Mouse (Mus musculus) intestine, embryonic 16.5 days (tissue): ENCODE measurements around the gene Dnah8. TPM values are rescaled to one million over a fixed set of nuclear protein-coding genes. Genes with fewer than 3 reads are reported as not detected.

Source experiments
- ATAC-seq: fragments of 200-750 bp; cut with Nextera tagmentation; 2 replicates; pipeline ENCODE4 v1.8.0; 2017; ENCODE audit warnings: moderate TSS enrichment, moderate library complexity
- H3K27ac ChIP-seq: fragments of 300-500 bp; sonication (generic); 2 replicates; pipeline ENCODE4 v1.5.1; 2014; ENCODE audit warnings: mild to moderate bottlenecking, low read length
- H3K27me3 ChIP-seq: fragments of 300-500 bp; sonication (generic); replicated peaks from 2 replicates; pipeline ENCODE4 v1.6.1; 2014; ENCODE audit warnings: low read length, control low read depth, mixed read lengths; ENCODE audit not compliant: control insufficient read depth, insufficient read depth
- H3K36me3 ChIP-seq: fragments of 300-500 bp; sonication (generic); 2 replicates; pipeline ENCODE4 v1.6.1; 2014; ENCODE audit warnings: low read length, control low read depth; ENCODE audit not compliant: control insufficient read depth, insufficient read depth
- H3K4me1 ChIP-seq: fragments of 300-500 bp; sonication (generic); 2 replicates; pipeline ENCODE4 v1.6.1; 2014; ENCODE audit warnings: low read length, control low read depth, mixed read lengths; ENCODE audit not compliant: control insufficient read depth, insufficient read depth
- H3K4me2 ChIP-seq: fragments of 300-500 bp; sonication (generic); 2 replicates; pipeline ENCODE4 v1.6.1; 2014; ENCODE audit warnings: low read depth, low read length, control low read depth
- H3K4me3 ChIP-seq: fragments of 300-500 bp; sonication (generic); 2 replicates; pipeline ENCODE4 v1.5.1; 2014; ENCODE audit warnings: mild to moderate bottlenecking, low read length
- H3K9ac ChIP-seq: fragments of 300-500 bp; sonication (generic); 2 replicates; pipeline ENCODE4 v1.6.1; 2014; ENCODE audit warnings: low read depth, low read length
- H3K9me3 ChIP-seq: fragments of 300-500 bp; sonication (generic); 2 replicates; pipeline ENCODE4 v1.6.1; 2016; ENCODE audit warnings: low read length, control low read depth; ENCODE audit not compliant: control insufficient read depth
- WGBS: fragments of 180-500 bp; shearing (Covaris S2); extraction: QIAGEN DNeasy Blood & Tissue Kit; methylation state at CpG from one replicate; pipeline ENCODE4 v1.1.7; 2014; 5-methylcytosine and 5-hydroxymethylcytosine counted together
- polyA plus RNA-seq: library from polyadenylated mRNA; unstranded; fragments of >200 nt; fragmentation: Nextera tagmentation; extraction: Ambion mirVana; gene quantifications from 2 replicates; pipeline ENCODE4 v1.2.1, GENCODE M21; 2015

Gene Dnah8
- polyA plus RNA-seq, 1 experiment from 2014 or later, result 0.79 TPM

- H3K27me3 ChIP-seq, result no peaks in the 10 kb centered on the region
- no peak overlapping the region for H3K9ac ChIP-seq
- H3K27ac ChIP-seq, result no peak overlapping the region
- H3K4me3 ChIP-seq, result no peak overlapping the region
- WGBS, result 52% methylated on average over 1 of the region's 1 CpGs
- H3K9me3 ChIP-seq, result no peaks in the 10 kb centered on the region
- H3K4me1 ChIP-seq, result peaks cover 4% of the 10 kb centered on the region; the same call in 1 of the 2 replicates
- ATAC-seq, result no peak
- no peaks in the 10 kb centered on the region for H3K36me3 ChIP-seq
- H3K4me2 ChIP-seq, result no peak overlapping the region
Measured at GRCm38 (mm10) chr17:30637714-30638113, 13.6 kb downstream of the Dnah8 start.

GRCm38 (mm10) chr17:30638996-30639395 is 14.8 kb downstream of the Dnah8 start:
- ATAC-seq, result no peak
- Histone ChIP-seq H3K27ac (no peak overlapping the region), H3K9ac (no peak overlapping the region), H3K36me3 (no peaks in the 10 kb centered on the region), H3K4me1 (peaks cover 4% of the 10 kb centered on the region; the same call in 1 of the 2 replicates), H3K9me3 (no peaks in the 10 kb centered on the region), H3K27me3 (no peaks in the 10 kb centered on the region), H3K4me3 (no peak overlapping the region), H3K4me2 (no peak overlapping the region)
- 37% methylated on average over 2 of the region's 2 CpGs for WGBS

GRCm38 (mm10) chr17:30640896-30641295 is 16.7 kb downstream of the Dnah8 start:
- no peaks in the 10 kb centered on the region for H3K36me3 ChIP-seq
- H3K9ac ChIP-seq, result no peak overlapping the region
- H3K9me3 ChIP-seq, result no peaks in the 10 kb centered on the region
- no peak overlapping the region for H3K4me3 ChIP-seq
- ATAC-seq, result no peak
- no peak overlapping the region for H3K27ac ChIP-seq
- 84% methylated on average over 5 of the region's 5 CpGs for WGBS
- H3K4me1 ChIP-seq, result peaks cover 4% of the 10 kb centered on the region; the same call in 1 of the 2 replicates
- no peak overlapping the region for H3K4me2 ChIP-seq
- H3K27me3 ChIP-seq, result no peaks in the 10 kb centered on the region

GRCm38 (mm10) chr17:30648770-30649169 is 24.6 kb downstream of the Dnah8 start:
- Histone ChIP-seq H3K36me3 (peaks cover 2% of the 10 kb centered on the region; the same call in 1 of the 2 replicates), H3K9me3 (peaks cover 8% of the 10 kb centered on the region; the same call in 1 of the 2 replicates), H3K27ac (no peak overlapping the region), H3K9ac (no peak overlapping the region), H3K4me3 (no peak overlapping the region), H3K27me3 (no peaks in the 10 kb centered on the region), H3K4me2 (no peak overlapping the region), H3K4me1 (no peaks in the 10 kb centered on the region)
- no peak for ATAC-seq
- 97% methylated on average over 3 of the region's 3 CpGs for WGBS

GRCm38 (mm10) chr17:30653010-30653409 is 28.9 kb downstream of the Dnah8 start:
- Histone ChIP-seq H3K9ac (no peak overlapping the region), H3K36me3 (peaks cover 2% of the 10 kb centered on the region; the same call in 1 of the 2 replicates), H3K4me1 (no peaks in the 10 kb centered on the region), H3K4me3 (no peak overlapping the region), H3K4me2 (no peak overlapping the region), H3K27me3 (no peaks in the 10 kb centered on the region), H3K9me3 (peaks cover 8% of the 10 kb centered on the region; the same call in 1 of the 2 replicates), H3K27ac (no peak overlapping the region)
- 94% methylated on average over 6 of the region's 6 CpGs for WGBS
- no peak for ATAC-seq

GRCm38 (mm10) chr17:30657530-30658151 is 33.5 kb downstream of the Dnah8 start:
- 41% methylated on average over 8 of the region's 8 CpGs for WGBS
- no peaks in the 10 kb centered on the region for H3K27me3 ChIP-seq
- no peaks in the 10 kb centered on the region for H3K4me1 ChIP-seq
- peak; percentile 64 for ATAC-seq
- H3K4me3 ChIP-seq, result peak overlapping the region; percentile 44
- peak overlapping the region; percentile 48 for H3K4me2 ChIP-seq
- H3K9ac ChIP-seq, result peak overlapping the region; percentile 58
- H3K9me3 ChIP-seq, result no peaks in the 10 kb centered on the region
- H3K27ac ChIP-seq, result peak overlapping the region; percentile 71
- no peaks in the 10 kb centered on the region for H3K36me3 ChIP-seq

- Histone ChIP-seq H3K4me2 (peak overlapping the region; percentile 48), H3K27me3 (no peaks in the 10 kb centered on the region), H3K4me3 (peak overlapping the region; percentile 44), H3K9me3 (no peaks in the 10 kb centered on the region), H3K4me1 (no peaks in the 10 kb centered on the region), H3K36me3 (no peaks in the 10 kb centered on the region), H3K9ac (peak overlapping the region; percentile 58), H3K27ac (peak overlapping the region; percentile 71)
- 9% methylated on average over 13 of the region's 13 CpGs for WGBS
- ATAC-seq, result peak; percentile 93
Measured at GRCm38 (mm10) chr17:30658152-30658544, 34.0 kb downstream of the Dnah8 start.

GRCm38 (mm10) chr17:30662131-30662530 is 38.0 kb downstream of the Dnah8 start:
- 69% methylated on average over 8 of the region's 8 CpGs for WGBS
- no peaks in the 10 kb centered on the region for H3K36me3 ChIP-seq

GRCm38 (mm10) chr17:30663170-30663569 is 39.0 kb downstream of the Dnah8 start:
- Histone ChIP-seq H3K9ac (no peak overlapping the region), H3K27me3 (no peaks in the 10 kb centered on the region), H3K4me3 (no peak overlapping the region), H3K4me1 (no peaks in the 10 kb centered on the region), H3K9me3 (peaks cover 3% of the 10 kb centered on the region; the same call in 1 of the 2 replicates), H3K4me2 (no peak overlapping the region), H3K27ac (no peak overlapping the region), H3K36me3 (no peaks in the 10 kb centered on the region)
- WGBS, result 89% methylated on average over 8 of the region's 8 CpGs
- no peak for ATAC-seq

More at GRCm38 (mm10) chr17:30662131-30662530, 38.0 kb downstream of the Dnah8 start:
- Histone ChIP-seq H3K4me3 (no peak overlapping the region), H3K9ac (no peak overlapping the region), H3K27me3 (no peaks in the 10 kb centered on the region), H3K4me2 (no peak overlapping the region), H3K9me3 (peaks cover 3% of the 10 kb centered on the region; the same call in 1 of the 2 replicates), H3K4me1 (no peaks in the 10 kb centered on the region), H3K27ac (no peak overlapping the region)
- ATAC-seq, result no peak
